Mouse (Mus musculus): ENCODE measurements around the gene Kera. TPM values are rescaled to one million over a fixed set of nuclear protein-coding genes. Genes with fewer than 3 reads are reported as not detected.

Gene Kera
- polyA plus RNA-seq, 1 experiment from 2014 or later = 0.13 TPM

- Histone ChIP-seq H3K9ac (ENCODE audit: low read length) (no peak overlapping the region), H3K4me3 (ENCODE audit: low read depth, low read length) (no peak overlapping the region), H3K27ac (ENCODE audit: low read depth, low read length) (no peak overlapping the region), H3K9me3 (ENCODE audit: control insufficient read depth, low read length) (no peaks in the 10 kb centered on the region), H3K27me3 (ENCODE audit: control insufficient read depth, insufficient read depth, low read length) (no peaks in the 10 kb centered on the region), H3K4me2 (ENCODE audit: low read depth) (no peak overlapping the region), H3K4me1 (ENCODE audit: control insufficient read depth, insufficient read depth, low read length) (no peaks in the 10 kb centered on the region), H3K36me3 (ENCODE audit: control insufficient read depth, insufficient read depth, low read length) (no peaks in the 10 kb centered on the region)
- DNase-seq (ENCODE audit: low spot score) (no peak), ATAC-seq (ENCODE audit: insufficient read depth, low FRiP score, low TSS enrichment) (no peak)
- WGBS = 93% methylated on average over 2 of the region's 2 CpGs
These were observed 35.2 kb downstream of the Kera start for GRCm38 (mm10) chr10:97641926-97642325.

GRCm38 (mm10) chr10:97643768-97644167 is 37.1 kb downstream of the Kera start, which contains the start of gene Epyc:
Gene Epyc (plus strand): TSS chr10:97644068.
- H3K9ac ChIP-seq (ENCODE audit: low read length) = no peak within 1 kb of the TSS
- no peak within 1 kb of the TSS for H3K4me3 ChIP-seq (ENCODE audit: low read depth, low read length)
- H3K27ac ChIP-seq (ENCODE audit: low read depth, low read length) = no peak within 1 kb of the TSS
- H3K4me1 ChIP-seq (ENCODE audit: control insufficient read depth, insufficient read depth, low read length) = no peaks in the 10 kb centered on the region
- no peaks in the 10 kb centered on the region for H3K9me3 ChIP-seq (ENCODE audit: control insufficient read depth, low read length)
- no peaks in the 10 kb centered on the region for H3K36me3 ChIP-seq (ENCODE audit: control insufficient read depth, insufficient read depth, low read length)
- DNase-seq (ENCODE audit: low spot score) (no peak), ATAC-seq (ENCODE audit: insufficient read depth, low FRiP score, low TSS enrichment) (no peak)
- 85% methylated on average over 2 of the region's 2 CpGs for WGBS
- no peaks in the 10 kb centered on the region for H3K27me3 ChIP-seq (ENCODE audit: control insufficient read depth, insufficient read depth, low read length)
- no peak within 1 kb of the TSS for H3K4me2 ChIP-seq (ENCODE audit: low read depth)

- no peaks in the 10 kb centered on the region for H3K9me3 ChIP-seq (ENCODE audit: control insufficient read depth, low read length)
- no peak for ATAC-seq (ENCODE audit: insufficient read depth, low FRiP score, low TSS enrichment)
- no peak overlapping the region for H3K4me3 ChIP-seq (ENCODE audit: low read depth, low read length)
- no peaks in the 10 kb centered on the region for H3K4me1 ChIP-seq (ENCODE audit: control insufficient read depth, insufficient read depth, low read length)
- no peak overlapping the region for H3K4me2 ChIP-seq (ENCODE audit: low read depth)
- no peak for DNase-seq (ENCODE audit: low spot score)
- no peaks in the 10 kb centered on the region for H3K27me3 ChIP-seq (ENCODE audit: control insufficient read depth, insufficient read depth, low read length)
- no peak overlapping the region for H3K27ac ChIP-seq (ENCODE audit: low read depth, low read length)
- no peaks in the 10 kb centered on the region for H3K36me3 ChIP-seq (ENCODE audit: control insufficient read depth, insufficient read depth, low read length)
- WGBS = 73% methylated on average over 2 of the region's 2 CpGs
- H3K9ac ChIP-seq (ENCODE audit: low read length) = no peak overlapping the region
These were observed 43.7 kb downstream of the Kera start for GRCm38 (mm10) chr10:97650334-97650733.

- no peak overlapping the region for H3K9ac ChIP-seq (ENCODE audit: low read length)
- no peaks in the 10 kb centered on the region for H3K9me3 ChIP-seq (ENCODE audit: control insufficient read depth, low read length)
These were observed 52.8 kb downstream of the Kera start for GRCm38 (mm10) chr10:97659489-97659888.

More at GRCm38 (mm10) chr10:97659489-97659888, 52.8 kb downstream of the Kera start:
- Histone ChIP-seq H3K4me2 (ENCODE audit: low read depth) (no peak overlapping the region), H3K4me1 (ENCODE audit: control insufficient read depth, insufficient read depth, low read length) (no peaks in the 10 kb centered on the region), H3K4me3 (ENCODE audit: low read depth, low read length) (no peak overlapping the region), H3K27me3 (ENCODE audit: control insufficient read depth, insufficient read depth, low read length) (no peaks in the 10 kb centered on the region), H3K36me3 (ENCODE audit: control insufficient read depth, insufficient read depth, low read length) (no peaks in the 10 kb centered on the region), H3K27ac (ENCODE audit: low read depth, low read length) (no peak overlapping the region)
- DNase-seq (ENCODE audit: low spot score) (no peak), ATAC-seq (ENCODE audit: insufficient read depth, low FRiP score, low TSS enrichment) (no peak)
- WGBS = 90% methylated on average over 1 of the region's 1 CpGs

Other genes with a start within 250 kb of the Kera start
- 46.0 and 48.1 TPM in 2 replicates for gene Dcn, start 127.3 kb upstream of the Kera start, polyA plus RNA-seq (2014; fragmentation: Nextera tagmentation; extraction: Ambion mirVana)
- 49.6 and 58.9 TPM in 2 replicates for gene Lum, start 41.8 kb upstream of the Kera start, polyA plus RNA-seq (2014; fragmentation: Nextera tagmentation; extraction: Ambion mirVana)
- gene Epyc, start 37.2 kb downstream of the Kera start, polyA plus RNA-seq (2014; fragmentation: Nextera tagmentation; extraction: Ambion mirVana) = 0.99 and 1.1 TPM in 2 replicates
- not detected in 2 replicates for gene Ccer1, start 86.2 kb downstream of the Kera start, polyA plus RNA-seq (2014; fragmentation: Nextera tagmentation; extraction: Ambion mirVana)
- not detected in 2 replicates for gene C030005K15Rik, start 119.9 kb downstream of the Kera start, polyA plus RNA-seq (2014; fragmentation: Nextera tagmentation; extraction: Ambion mirVana)